Mouse (Mus musculus) frontal cortex, postnatal 14 days (tissue): ENCODE measurements around the gene Spint2.

Source experiments
- DNase-seq, 2 experiments: peaks; one replicate each; pipeline ENCODE4 v3.0.0; 2022; ENCODE audit warnings: low spot score in 2 of 2

Gene Spint2

GRCm38 (mm10) chr7:29282074-29282554, 402 bp upstream of the Spint2 start:
- DNase-seq, result no peak

- DNase-seq, result no peak
Observed at GRCm38 (mm10) chr7:29280801-29281200, 911 bp downstream of the Spint2 start.

- no peak for DNase-seq
Observed at GRCm38 (mm10) chr7:29279924-29280323, 1.8 kb downstream of the Spint2 start.

GRCm38 (mm10) chr7:29279261-29279660, 2.5 kb downstream of the Spint2 start:
- DNase-seq, result no peak

GRCm38 (mm10) chr7:29277510-29277909, 4.2 kb downstream of the Spint2 start:
- no peak for DNase-seq

DNA sequence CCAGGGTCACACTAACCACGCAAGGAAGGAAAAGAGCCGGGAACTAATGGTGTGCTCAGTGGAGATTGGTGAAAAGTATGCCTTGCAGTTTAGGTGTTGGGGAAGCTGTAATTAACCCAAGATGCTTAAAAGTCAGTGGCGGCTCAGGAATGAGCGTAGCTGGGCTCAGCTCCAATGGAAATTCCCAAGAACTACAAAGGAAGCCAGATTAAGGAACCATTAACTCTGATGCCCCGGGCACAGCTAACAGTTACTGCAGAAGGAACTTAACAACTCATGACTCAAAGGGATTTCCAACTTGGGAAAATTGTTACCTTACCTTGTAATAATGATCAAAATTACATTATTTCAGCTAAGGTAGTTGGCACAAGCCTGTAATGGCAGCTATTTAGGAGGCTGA, 5.0 kb downstream of the Spint2 start:
- DNase-seq, result no peak

- no peak for DNase-seq
Observed at GRCm38 (mm10) chr7:29271687-29272465, 9.8 kb downstream of the Spint2 start.

DNA sequence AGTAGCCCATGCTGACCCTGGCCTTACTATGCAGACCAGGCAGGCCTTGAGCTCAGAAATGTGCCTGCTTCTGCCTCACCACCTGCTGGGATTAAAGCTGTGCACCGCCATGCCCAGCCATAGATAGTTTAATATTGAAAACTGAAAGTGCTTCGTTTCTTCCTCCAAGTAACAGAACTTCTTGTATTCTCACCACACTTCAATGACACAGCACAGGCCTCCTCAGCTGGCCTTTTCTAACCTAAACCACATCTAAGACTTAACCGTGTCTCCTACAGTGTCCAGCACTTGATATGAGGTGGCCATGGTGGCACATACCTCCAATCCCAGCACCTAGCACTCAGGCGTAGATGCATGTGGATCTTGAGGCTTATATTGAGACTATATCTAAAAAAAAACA, 11.3 kb downstream of the Spint2 start:
- DNase-seq, result no peak

DNA sequence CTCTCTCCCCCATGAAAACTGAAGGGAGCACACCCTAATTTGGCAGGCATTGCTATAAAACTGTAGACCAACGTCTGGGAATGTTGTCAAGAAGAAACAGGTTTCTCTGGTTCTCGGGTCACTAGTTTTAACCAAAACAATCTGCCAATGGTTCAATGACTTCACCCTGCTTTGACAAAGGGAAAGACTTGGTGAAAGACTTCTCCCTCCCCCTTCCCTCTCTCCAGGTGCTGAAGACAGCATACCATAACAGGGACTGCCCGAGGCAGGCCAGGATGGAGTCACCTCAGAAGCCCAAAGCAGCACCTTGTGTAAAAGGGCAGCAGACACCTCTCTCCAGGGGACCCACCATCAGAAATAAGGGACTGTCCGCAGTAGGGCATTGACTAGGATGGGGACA, 14.8 kb downstream of the Spint2 start:
- no peak for DNase-seq

DNA sequence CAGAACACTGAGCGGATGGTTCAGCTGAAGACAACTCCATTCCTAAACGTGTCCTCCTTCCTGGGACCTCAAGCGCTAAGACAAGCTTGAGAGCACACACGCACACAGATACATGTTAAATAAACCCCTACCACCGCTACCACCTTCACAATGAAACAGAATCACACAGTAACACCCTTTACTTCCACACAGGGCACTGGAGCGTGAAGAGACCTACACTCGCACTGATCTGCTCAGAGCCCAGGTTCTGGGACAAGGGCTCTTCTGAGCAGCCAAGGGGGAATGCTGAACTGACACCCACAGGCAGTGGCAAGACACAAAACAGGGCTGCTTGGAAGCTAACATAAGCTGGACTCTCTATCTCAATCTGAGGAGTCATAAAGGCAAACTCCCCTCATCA, 16.1 kb downstream of the Spint2 start:
- DNase-seq, result no peak

DNA sequence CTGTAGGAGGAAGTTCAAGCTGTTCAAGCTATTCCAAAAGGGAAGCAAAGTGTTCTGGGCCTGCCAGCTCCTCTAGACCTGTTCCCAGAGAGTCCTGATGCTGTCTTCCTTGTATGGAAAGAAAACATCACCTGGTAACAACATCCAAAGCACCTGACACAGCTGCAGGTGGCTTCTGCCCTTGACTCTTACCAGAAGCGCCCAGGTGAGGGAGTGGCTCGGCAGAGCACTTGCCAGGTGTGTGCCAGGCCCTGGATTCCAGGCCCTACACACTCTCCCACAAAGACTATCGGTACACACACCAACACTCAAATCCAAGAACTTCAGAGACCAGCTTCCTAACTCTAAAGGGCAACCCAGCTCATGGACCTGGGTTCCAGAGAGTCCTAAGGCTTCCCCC, 17.9 kb downstream of the Spint2 start:
- DNase-seq, result no peak

DNA sequence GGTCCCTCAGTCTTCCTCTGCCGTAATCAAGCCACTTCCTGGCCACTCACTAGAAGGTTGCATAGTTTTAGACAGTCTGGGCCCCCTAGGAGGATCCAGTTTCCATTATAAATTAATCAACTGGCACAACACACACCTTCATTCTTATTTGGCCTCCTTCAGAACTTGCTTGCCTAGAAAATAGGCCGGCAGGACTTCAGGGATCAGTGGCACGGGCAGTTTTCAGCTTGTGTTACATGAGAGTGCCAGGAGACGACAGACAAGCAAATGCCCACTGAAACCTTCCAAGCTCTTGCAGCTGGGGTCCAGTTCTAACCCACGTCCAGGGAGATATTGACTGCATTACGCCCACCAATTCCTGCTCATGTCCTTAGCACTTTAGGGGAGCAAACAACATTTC, 19.6 kb downstream of the Spint2 start:
- no peak for DNase-seq

GRCm38 (mm10) chr7:29259781-29260730, 21.7 kb downstream of the Spint2 start:
- no peak for DNase-seq

GRCm38 (mm10) chr7:29257368-29257767, 24.3 kb downstream of the Spint2 start:
- DNase-seq, result no peak

GRCm38 (mm10) chr7:29255875-29256274, 25.8 kb downstream of the Spint2 start:
- DNase-seq, result no peak

- DNase-seq, result no peak
Observed at GRCm38 (mm10) chr7:29253842-29254241, 27.9 kb downstream of the Spint2 start.

- DNase-seq, result no peak
Observed at GRCm38 (mm10) chr7:29251166-29251565, 30.5 kb downstream of the Spint2 start.

- no peak for DNase-seq
Observed at GRCm38 (mm10) chr7:29248261-29248841, 33.4 kb downstream of the Spint2 start, which contains the start of gene 2200002D01Rik. Gene 2200002D01Rik, minus strand, starts transcription at chr7:29248466.

DNA sequence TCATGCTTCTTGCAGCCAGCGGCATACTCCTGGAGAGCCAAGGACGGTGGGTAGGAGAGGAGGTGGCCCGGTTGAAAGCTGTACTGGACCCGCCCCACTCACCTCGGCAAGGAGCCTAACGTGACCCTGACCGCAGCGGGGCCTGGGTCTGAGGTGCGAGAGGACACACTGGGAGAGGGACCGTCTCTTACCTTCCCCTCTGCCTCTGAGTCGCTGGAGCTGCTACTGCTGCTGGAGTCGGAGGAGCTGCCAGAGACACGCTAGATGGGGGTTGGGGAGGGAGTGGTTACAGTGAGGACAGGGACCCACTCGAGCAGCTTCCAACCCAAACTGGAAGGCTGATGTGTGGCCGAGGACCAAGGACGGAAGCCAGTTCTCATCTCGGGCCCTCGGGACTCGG, 34.0 kb downstream of the Spint2 start:
- DNase-seq, result no peak

GRCm38 (mm10) chr7:29247314-29247700, 34.4 kb downstream of the Spint2 start:
- peak; percentile 42 to 65 for DNase-seq

GRCm38 (mm10) chr7:29246619-29247313, 34.9 kb downstream of the Spint2 start:
- DNase-seq, result no peak

GRCm38 (mm10) chr7:29246015-29246414, 35.7 kb downstream of the Spint2 start:
- DNase-seq, result no peak
